Mouse (Mus musculus) brain, embryonic 14.5 days (tissue): Measurements from ENCODE around the gene Ap5b1. TPM values are rescaled to one million over a fixed set of nuclear protein-coding genes. Genes with fewer than 3 reads are reported as not detected.

Experiments
- DNase-seq: peaks from one replicate; pipeline ENCODE4 v3.0.0-alpha.2; 2011; ENCODE audit warnings: low read depth
- CTCF ChIP-seq: fragments of 200-500 bp; IDR thresholded peaks from 2 replicates; pipeline ENCODE4 v1.5.1; 2012; ENCODE audit warnings: inconsistent platforms, mild to moderate bottlenecking, moderate library complexity, borderline replicate concordance; ENCODE audit not compliant: insufficient read depth, insufficient read length; ENCODE audit errors: extremely low read depth
- POLR2A ChIP-seq: fragments of 200-500 bp; IDR thresholded peaks from 2 replicates; pipeline ENCODE4 v1.6.1; 2012; ENCODE audit warnings: mild to moderate bottlenecking, inconsistent platforms, borderline replicate concordance; ENCODE audit not compliant: poor library complexity, insufficient read depth, insufficient read length, severe bottlenecking; ENCODE audit errors: extremely low read depth
- polyA plus RNA-seq: library from polyadenylated mRNA; depleted of rRNA; stranded (reverse); fragments of >200 nt; gene quantifications from 2 replicates; pipeline ENCODE4 v1.2.3, GENCODE M21; 2012

Gene Ap5b1
- polyA plus RNA-seq, 1 experiment: 4.5 TPM

DNA sequence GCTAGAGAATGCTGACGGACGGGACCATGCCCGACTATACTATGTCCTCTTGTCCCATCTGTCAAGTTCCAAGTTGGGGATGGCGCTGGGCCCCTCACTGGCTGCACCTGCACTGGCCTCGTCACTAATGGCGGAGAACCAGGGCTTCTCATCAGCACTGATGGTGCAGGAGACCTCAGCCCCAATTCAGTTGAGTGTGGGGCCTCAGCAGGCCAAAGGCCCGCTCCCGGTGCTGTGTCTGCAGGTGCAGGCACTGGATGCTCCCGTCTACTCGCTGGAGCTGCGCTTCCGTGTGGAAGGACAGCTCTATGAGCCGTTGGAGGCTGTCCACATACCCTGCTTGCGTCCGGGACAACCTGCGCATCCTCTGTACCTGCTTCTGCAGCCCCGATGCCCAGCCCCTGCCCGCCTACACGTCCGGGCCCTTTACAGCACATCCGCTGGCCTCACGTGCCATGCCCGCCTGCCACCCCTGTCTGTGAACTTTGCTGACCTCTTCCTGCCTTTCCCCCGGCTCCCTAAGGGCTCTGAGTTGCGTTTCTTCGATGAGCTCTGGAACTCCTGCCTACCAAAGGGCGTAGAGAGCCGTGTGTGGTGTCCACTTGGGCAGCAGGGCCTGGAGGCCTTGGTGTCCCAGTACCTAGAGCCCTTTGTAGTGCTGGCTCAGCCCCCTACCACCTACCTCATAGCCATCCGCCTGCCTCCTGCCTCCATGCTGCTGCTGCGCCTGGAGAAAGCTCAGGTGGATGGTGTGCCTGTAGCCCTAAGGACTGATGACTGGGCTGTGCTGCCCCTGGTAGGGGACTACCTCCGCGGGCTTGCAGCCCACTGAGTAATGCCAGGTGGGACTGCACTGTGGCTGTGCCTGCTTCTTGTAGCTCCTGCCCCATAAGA lies 2.8 kb downstream of the Ap5b1 start:
- DNase-seq: no peak
- TF ChIP-seq POLR2A (no peak), CTCF (no peak)

DNA sequence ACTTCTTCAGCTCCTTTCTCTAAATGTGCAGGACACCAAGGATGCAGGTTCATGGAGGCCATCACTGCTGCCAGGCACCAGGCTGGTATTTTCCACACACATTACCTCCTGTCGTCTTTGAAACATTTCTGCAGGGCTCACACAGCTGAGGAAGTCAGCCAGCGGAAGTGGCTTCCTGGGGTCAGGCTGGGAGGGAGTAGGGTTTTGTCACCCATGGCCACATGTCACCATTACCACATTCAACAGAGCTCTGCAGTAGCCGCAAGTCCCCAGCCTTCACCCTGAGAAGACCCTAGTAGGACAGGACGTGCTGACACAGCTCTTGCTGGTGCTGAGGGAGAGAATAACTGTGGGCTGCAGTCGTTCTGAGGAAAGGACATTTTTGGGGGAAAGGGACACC lies 4.0 kb downstream of the Ap5b1 start:
- TF ChIP-seq CTCF: no peak
- no peak for TF ChIP-seq POLR2A
- no peak for DNase-seq

DNA sequence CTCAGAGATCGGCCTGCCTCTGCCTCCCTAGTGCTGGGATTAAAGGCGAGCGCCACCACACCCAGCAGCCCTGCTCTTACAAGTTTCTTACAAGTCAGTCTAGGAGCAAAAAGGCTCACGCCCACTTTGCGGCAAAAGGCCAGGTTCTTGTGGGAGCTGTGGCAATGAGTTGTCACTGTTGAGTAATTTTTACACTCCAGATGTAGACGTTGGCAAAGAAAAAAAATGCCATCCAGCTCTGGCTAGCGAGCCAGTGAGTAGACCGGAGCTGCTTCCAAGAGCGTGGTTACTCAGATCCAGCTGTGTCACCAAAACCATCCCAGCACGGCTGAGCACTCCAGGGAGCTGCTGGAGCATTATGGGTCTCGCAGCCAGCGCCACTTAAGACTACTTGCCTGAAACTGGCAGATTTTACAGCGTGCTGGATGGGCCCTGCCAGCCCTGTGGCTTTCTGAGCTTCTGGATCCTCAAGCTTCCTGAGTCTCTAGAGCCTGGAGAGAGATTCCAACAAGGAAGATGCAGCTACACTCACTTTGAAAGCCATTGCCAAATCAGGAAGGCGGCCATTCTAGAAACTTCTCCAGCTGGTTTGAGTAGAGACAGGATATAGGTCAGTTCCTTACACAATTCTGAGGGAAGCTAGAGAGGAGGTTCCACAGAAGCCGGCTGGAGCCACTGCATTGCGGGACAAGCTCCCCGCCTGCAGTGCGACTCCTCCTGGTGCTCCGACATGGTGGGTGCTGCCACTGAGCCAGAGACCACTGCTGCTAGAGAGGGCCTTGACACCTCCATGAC lies 4.7 kb downstream of the Ap5b1 start:
- TF ChIP-seq CTCF (no peak), POLR2A (no peak)
- DNase-seq: no peak

DNA sequence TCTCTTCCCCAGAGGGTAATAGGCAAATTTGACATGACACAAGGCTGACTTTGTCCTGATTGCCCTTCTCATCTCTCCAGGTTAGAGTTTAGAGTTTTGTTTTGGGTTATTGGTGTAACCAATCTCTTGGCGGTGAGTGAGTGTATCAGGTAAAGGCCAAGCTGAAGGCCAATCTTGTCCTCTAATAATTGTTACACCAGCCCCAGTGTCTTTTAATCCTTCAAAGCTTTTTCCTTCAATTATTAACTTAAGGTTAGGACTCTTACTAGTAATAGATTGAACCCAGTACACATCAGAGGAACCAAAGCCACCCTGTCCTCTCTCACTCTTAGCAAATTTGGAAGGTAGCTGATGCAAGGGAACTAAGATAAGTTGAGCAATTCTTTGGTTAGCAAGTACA lies 7.5 kb downstream of the Ap5b1 start:
- TF ChIP-seq POLR2A (no peak), CTCF (no peak)
- DNase-seq: no peak

DNA sequence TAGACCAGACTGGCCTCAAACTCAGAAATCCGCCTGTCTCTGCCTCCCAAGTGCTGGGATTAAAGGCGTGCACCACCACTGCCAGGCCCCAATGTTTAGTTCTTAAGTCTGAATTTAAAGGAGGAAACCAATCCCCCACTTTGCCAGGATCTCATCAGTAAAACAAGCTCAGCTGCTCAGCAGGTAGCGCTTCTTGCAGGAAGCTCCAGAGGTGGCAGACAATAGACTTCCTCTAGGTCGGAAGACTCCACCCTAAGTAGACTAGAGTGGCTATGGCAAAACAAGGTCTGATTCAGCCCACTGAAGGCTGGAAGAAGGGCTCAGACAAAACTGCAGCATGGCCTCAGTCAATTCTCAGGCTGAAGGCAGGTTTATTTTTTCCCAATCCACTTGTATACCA lies 12.1 kb downstream of the Ap5b1 start:
- no peak for TF ChIP-seq CTCF
- TF ChIP-seq POLR2A: no peak
- DNase-seq: no peak

DNA sequence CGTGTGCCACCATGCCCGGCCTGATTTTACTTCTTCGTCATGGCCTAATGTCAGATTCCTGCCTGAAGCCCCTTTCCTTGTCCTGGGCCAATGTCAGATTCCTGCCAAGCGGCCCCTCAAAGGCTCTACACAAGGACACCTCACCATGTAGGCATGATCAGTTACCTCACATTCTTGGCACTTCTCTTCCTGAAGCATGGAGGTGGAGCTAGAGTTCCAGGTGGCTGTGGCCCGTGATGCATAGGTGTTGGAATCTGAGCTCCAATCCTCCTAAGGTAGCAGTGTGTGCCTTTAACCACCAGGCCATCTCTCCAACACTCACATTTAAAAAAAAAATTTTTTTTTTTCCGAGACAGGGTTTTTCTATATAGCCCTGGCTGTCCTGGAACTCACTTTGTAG lies 13.0 kb downstream of the Ap5b1 start:
- no peak for TF ChIP-seq POLR2A
- no peak for TF ChIP-seq CTCF
- no peak for DNase-seq

DNA sequence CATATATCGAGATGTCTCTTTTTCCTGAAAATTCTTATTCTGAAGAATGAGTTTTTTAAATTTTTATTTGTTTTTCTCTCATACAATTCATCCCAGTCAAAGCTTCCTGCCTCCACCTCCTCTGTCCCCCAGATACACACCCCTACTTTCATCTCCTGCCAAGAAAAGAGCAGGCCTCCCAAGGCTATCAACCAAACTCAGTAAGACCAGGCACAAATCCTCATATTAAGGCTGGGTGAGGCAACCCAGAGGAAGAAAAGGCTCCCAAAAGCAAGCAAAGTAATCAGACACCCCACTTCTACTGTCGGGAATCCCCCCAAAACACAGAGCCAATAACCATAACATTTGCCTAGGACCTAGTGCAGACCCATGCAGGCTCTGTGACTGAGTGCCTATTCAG lies 14.2 kb downstream of the Ap5b1 start:
- DNase-seq: no peak
- no peak for TF ChIP-seq CTCF

DNA sequence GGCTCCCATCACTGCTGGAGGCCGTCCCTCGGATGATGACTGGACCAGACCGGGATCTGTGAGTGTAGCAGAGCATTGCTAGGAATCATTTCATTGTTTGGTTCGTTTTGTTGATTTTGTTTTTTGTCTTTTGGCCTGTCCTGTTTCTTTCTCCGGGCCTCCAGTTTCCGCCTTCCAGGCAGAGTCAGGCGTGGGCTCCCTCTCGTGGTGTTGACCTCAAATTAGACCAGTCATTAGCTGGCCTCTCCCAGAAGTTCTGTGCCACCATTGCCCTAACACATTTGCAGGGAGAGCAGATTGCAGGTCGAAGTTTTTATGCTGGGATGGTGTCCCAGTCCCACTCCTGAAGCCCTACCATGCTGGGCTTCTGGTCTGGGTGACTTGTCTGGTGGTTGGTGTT lies 21.3 kb downstream of the Ap5b1 start:
- TF ChIP-seq CTCF (no peak), POLR2A (no peak)
- no peak for DNase-seq

DNA sequence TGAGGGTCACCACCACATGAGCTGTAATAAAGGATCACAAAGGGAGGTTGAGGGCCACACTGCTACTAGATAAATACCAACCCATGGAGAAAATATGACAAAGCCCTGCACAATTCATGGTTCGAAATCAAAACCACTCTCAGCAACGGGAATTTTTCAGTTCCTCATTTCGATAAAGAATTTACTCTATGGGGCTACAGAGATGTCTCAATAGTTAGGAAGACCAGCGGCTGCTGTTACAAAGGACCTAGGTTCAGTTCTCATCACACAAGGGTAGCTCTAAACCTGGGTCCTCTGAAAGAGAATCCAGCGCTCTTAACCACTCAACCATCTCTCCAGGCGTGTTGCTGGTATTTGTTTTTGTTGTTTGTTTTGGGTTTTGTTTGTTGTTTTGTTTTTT lies 24.1 kb downstream of the Ap5b1 start:
- no peak for TF ChIP-seq CTCF
- no peak for DNase-seq

DNA sequence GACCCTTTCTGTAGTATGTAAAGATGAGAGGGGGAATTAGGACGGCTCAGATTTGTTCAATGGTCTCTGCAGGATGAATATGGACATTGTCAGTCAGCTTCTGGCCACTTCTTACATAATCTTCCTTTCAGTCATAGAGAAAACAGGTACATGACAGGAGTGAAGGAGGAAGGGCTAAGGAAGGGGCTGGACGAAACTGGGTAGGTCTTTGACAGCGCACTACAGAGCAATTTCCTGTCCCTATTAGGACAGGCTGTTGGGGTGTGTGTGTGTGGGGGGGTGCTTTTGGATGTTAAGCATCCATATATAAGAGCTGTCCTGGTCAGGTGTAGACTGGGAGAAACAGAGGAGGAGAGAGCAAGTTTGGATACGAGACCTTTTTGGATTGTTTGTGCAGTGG lies 31.4 kb downstream of the Ap5b1 start:
- no peak for TF ChIP-seq CTCF
- TF ChIP-seq POLR2A: no peak
- no peak for DNase-seq

DNA sequence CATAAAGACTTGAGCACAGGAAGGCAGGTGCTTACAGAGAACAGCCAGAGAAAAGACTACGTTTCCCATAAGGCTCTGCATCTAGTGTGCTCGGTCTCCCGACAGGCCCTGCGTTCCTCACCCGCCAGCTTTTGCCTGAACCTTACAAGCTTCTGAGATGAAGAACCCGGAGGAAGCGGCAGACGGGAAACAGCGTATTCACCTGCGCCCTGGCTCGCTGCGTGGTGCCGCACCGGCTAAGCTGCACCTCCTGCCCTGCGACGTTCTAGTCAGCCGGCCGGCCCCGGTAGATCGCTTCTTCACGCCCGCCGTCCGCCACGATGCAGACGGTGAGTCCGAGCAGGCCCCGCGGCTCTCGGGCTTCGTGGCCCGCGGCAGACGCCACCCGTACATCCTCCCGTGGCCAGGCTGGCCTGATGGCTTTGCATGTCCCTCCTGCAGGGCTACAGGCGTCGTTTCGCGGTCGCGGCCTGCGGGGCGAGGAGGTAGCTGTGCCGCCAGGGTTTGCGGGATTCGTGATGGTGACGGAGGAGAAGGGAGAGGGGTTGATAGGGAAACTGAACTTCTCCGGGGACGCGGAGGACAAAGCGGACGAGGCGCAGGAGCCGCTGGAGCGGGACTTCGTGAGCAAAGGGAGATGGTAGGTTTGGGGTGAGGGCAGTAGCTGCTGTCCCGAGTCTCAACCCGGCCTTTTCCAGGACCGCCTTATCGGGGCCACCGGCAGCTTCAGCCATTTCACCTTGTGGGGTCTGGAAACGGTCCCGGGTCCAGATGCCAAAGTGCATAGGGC lies 34.1 kb downstream of the Ap5b1 start, which contains the start of gene Rnaseh2c:
TSS of gene Rnaseh2c (plus strand) at position 122 of the 790 bp plus-strand sequence.
- peak; percentile 96 for DNase-seq

DNA sequence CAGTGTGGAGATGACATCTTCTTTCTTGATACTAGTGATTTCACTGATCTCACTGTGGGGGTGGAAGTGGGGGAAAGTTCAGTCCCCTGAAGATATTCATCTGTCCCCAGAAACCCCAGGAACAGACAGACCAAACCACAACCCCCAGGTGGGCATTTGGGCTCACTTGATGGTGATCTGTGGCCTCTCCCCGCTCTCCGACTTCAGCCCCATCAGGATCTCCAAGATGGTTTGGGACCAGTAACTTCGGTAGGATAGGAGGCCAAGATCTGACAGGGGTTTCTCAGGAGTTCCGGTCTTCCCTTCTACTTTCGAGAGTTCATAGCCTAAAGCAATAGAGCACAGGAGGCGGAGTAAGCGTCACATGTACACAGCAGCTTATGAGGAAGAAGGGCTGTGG lies 35.8 kb downstream of the Ap5b1 start:
- TF ChIP-seq POLR2A: no peak
- TF ChIP-seq CTCF: no peak
- no peak for DNase-seq

More for the DNA sequence above, 34.1 kb downstream of the Ap5b1 start, which contains the start of gene Rnaseh2c:
- TF ChIP-seq CTCF: no peak
- peak; percentile 42; the same call in 1 of the 2 replicates for TF ChIP-seq POLR2A

DNA sequence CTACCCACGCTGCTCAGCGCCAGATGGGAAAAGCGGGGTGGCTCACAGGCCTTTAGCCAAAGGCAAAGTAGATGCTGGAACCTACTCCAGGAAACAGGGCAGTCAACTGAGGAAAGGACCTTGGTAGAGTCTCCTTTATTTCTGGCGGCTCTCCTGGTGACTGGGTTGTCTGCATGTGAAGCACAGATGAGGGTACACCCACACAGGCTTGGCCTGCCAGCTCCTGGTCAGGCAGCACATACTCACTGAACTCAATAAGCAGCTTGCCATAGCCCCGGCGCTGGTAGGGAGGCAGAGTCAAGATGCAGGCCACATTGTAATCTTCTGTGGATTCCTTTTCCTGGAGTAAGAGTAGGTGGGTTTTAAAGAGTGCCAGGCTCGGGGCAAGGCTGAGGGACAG lies 37.3 kb downstream of the Ap5b1 start:
- no peak for TF ChIP-seq POLR2A
- no peak for TF ChIP-seq CTCF
- DNase-seq: no peak
